Mouse (Mus musculus) ES-E14 (cell line): ENCODE data around the gene Efna1.

Experiments
- CHD2 ChIP-seq: IDR thresholded peaks from 2 replicates; pipeline ENCODE4 v1.6.1; 2014; ENCODE audit warnings: mild to moderate bottlenecking, low read depth, low read length, inconsistent platforms
- MAFK ChIP-seq: IDR thresholded peaks from 2 replicates; pipeline ENCODE4 v1.6.1; 2014; ENCODE audit warnings: mild to moderate bottlenecking, low read depth, low read length, inconsistent platforms; ENCODE audit not compliant: insufficient read depth
- ZC3H11A ChIP-seq: IDR thresholded peaks from 2 replicates; pipeline ENCODE4 v1.6.1; 2012; ENCODE audit warnings: low read depth, mild to moderate bottlenecking, inconsistent platforms, low read length, borderline replicate concordance
- ZNF384 ChIP-seq: IDR thresholded peaks from 2 replicates; pipeline ENCODE4 v1.6.1; 2012; ENCODE audit warnings: low read depth, low read length, inconsistent platforms

GRCm38 (mm10) chr3:89271760-89272159 is 9.2 kb downstream of the Efna1 start:
- TF ChIP-seq MAFK = no peak
- TF ChIP-seq CHD2 = no peak
- TF ChIP-seq ZC3H11A = no peak
- TF ChIP-seq ZNF384 = no peak
